Mouse (Mus musculus): ENCODE results near the gene Ptprj. TPM values are rescaled to one million over a fixed set of nuclear protein-coding genes. Genes with fewer than 3 reads are reported as not detected.

Ptprj gene
- polyA plus RNA-seq, 1 experiment from 2014 or later = 4.9 TPM

DNA sequence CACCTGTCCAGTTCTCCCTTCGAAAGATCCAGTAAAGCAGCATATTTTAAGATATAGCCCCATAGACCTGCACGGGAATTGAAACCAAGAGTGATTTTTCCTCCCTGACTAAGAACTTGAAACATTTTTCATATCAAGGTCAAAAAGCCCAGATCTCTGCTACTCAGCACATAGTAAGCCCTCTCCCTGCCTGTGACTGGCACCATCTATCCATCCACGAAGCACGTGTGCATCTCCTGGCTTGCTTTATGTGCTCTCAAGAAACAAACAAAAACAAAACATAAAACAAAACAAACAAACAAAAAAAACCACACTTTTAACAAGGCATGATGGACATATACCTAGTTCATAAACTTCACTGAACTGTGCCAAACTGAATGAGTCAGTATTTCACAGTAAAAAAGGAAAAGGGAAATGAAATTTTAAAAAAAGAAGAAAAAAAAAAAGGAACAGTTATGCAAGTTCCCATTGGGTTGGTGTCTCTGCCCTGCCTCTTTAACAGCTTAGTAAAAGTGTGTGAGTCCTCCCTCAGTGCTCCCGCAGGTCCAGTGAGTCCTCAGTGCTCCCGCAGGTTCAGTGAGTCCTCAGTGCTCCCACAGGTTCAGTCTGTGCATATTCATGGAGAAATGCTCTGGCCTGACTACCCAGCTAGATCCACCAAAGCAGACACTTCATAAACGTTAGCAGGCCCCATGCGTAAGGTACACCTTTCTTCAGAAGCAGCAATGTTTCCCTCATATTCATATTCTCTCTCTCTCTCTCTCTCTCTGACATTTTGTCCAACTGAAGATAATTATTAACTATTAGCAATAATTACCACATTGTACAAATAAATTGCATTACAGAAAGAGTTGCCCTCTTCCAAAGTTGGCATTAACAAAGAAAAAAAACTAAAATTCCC lies 91.5 kb downstream of the Ptprj start:
- Histone ChIP-seq H3K4me2 (no peak overlapping the region), H3K27ac (no peak overlapping the region), H3K27me3 (replicated peaks) (0 out of 2 replicates have a peak, but pooled peaks cover 4% of the 10 kb centered on the region), H3K4me3 (replicated peaks) (no peak overlapping the region), H3K4me1 (peaks cover 16% of the 10 kb centered on the region), H3K36me3 (no peaks in the 10 kb centered on the region), H3K9ac (no peak overlapping the region), H3K9me3 (no peaks in the 10 kb centered on the region)
- 82% methylated on average over 8 of the region's 8 CpGs for WGBS
- no peak for ATAC-seq (ENCODE audit: insufficient read depth, low FRiP score, low read depth)

DNA sequence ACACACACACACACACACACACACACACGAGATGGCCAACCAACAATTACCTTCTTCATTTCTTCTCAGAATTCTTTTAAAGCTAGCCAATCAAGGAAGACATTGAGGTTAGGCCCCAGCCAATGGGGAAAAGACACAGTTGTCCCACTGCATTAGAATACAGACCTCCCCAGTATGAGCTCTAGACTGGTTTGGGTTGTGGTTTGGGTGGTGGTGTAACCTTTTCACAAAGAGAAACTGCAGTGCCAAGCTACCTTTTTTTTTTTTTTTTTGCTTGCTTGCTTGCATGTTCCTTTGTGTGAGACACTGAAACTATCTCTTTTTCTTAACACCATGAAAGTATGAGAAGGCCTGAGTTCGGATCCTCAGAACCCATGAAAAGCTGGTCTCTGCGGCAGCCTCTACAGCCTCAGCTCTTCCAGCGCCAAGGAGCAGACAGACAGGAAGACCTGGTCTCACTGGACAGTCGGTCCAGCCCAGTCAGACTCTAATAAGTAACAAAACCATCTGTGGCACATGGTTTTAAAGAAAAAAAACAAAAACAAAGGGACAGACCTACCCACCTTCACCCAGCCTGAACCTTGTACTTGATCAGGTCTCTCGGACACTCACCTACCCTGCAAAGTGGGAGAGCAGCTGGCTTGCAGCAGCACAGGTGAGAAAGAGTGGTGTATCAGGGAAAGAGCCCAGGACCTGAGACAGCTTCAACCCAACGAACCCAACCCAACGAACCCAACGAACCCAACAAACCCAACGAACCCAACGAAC lies 92.8 kb downstream of the Ptprj start:
- no peak for ATAC-seq (ENCODE audit: insufficient read depth, low FRiP score, low read depth)
- 90% methylated on average over 11 of the region's 11 CpGs for WGBS
- H3K27ac ChIP-seq = no peak overlapping the region

DNA sequence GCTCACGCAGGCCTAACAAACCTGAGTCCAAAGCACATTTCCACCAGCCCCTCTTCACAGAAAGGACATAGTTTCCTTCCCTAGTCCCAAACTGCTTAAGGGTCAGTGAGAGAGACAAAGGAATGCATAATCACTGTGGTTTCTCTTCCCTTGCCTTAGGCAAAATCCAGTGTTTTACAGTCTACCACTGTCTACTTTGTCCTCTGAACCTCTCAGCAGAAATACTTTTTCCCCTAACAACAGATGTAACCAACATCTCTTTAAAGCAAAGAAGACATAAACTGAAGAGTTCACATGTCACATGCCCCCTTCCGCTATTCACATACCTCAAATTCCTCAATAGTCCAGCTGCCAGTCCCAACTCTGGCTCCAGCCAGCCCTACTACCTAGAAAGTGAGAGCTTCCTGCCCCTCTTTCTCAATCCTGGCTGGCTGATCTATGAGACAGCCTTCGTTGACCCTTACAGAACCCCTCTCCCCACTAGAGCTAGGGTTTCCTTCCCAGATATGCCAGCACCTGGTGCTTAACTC lies 94.2 kb downstream of the Ptprj start:
- Histone ChIP-seq H3K9me3 (no peaks in the 10 kb centered on the region), H3K36me3 (no peaks in the 10 kb centered on the region), H3K27me3 (replicated peaks) (no peaks in the 10 kb centered on the region), H3K4me2 (no peak overlapping the region), H3K4me1 (peaks cover 16% of the 10 kb centered on the region), H3K9ac (no peak overlapping the region), H3K27ac (no peak overlapping the region), H3K4me3 (replicated peaks) (no peak overlapping the region)
- WGBS = 59% methylated on average over 3 of the region's 3 CpGs
- ATAC-seq (ENCODE audit: insufficient read depth, low FRiP score, low read depth) = no peak

More for the DNA sequence above, 92.8 kb downstream of the Ptprj start:
- Histone ChIP-seq H3K9me3 (no peaks in the 10 kb centered on the region), H3K4me2 (no peak overlapping the region), H3K4me3 (replicated peaks) (no peak overlapping the region), H3K36me3 (no peaks in the 10 kb centered on the region), H3K4me1 (peaks cover 16% of the 10 kb centered on the region), H3K27me3 (replicated peaks) (0 out of 2 replicates have a peak, but pooled peaks cover under 1% of the 10 kb centered on the region), H3K9ac (no peak overlapping the region)

DNA sequence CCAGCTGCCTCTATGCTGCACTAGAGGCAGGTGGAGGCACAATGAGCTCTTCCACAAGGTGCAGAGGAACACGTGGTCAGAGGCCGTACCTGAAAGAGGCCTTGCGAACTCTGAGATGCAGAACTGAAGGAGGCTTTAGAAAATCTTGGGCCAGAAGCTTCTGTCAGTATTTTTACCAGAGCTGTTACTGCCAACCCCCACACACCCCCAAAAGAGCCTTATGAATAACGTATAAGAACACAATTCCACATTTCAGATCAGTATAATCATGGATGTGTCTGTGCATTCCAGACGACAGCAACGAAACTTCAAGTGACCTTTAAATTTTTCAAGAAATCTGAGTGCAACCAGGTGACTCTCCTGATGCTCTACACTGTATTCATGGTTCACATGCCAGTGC lies 98.9 kb downstream of the Ptprj start:
- H3K9me3 ChIP-seq = no peaks in the 10 kb centered on the region
- H3K27ac ChIP-seq = peak overlapping the region; percentile 60
- no peak for ATAC-seq (ENCODE audit: insufficient read depth, low FRiP score, low read depth)
- no peak overlapping the region for H3K4me3 ChIP-seq (replicated peaks)
- H3K27me3 ChIP-seq (replicated peaks) = no peaks in the 10 kb centered on the region
- H3K9ac ChIP-seq = no peak overlapping the region
- WGBS = 79% methylated on average over 6 of the region's 6 CpGs
- peaks cover 28% of the 10 kb centered on the region for H3K4me1 ChIP-seq
- no peaks in the 10 kb centered on the region for H3K36me3 ChIP-seq
- H3K4me2 ChIP-seq = no peak overlapping the region

- H3K36me3 ChIP-seq = no peaks in the 10 kb centered on the region
- 63% methylated on average over 13 of the region's 13 CpGs for WGBS
- no peak overlapping the region for H3K4me2 ChIP-seq
- H3K4me3 ChIP-seq (replicated peaks) = no peak overlapping the region
- ATAC-seq (ENCODE audit: insufficient read depth, low FRiP score, low read depth) = peak; percentile 56; the same call in 1 of the 2 replicates
- peaks cover 23% of the 10 kb centered on the region for H3K4me1 ChIP-seq
- H3K27ac ChIP-seq = peak overlapping the region; percentile 60
- no peaks in the 10 kb centered on the region for H3K9me3 ChIP-seq
- no peaks in the 10 kb centered on the region for H3K27me3 ChIP-seq (replicated peaks)
- no peak overlapping the region for H3K9ac ChIP-seq
Observed at GRCm38 (mm10) chr2:90480747-90481308, 99.6 kb downstream of the Ptprj start.

- no peak overlapping the region for H3K4me3 ChIP-seq (replicated peaks)
- H3K36me3 ChIP-seq = no peaks in the 10 kb centered on the region
- H3K27ac ChIP-seq = no peak overlapping the region
- no peaks in the 10 kb centered on the region for H3K9me3 ChIP-seq
- H3K9ac ChIP-seq = no peak overlapping the region
- 82% methylated on average over 7 of the region's 7 CpGs for WGBS
- no peak overlapping the region for H3K4me2 ChIP-seq
- no peak for ATAC-seq (ENCODE audit: insufficient read depth, low FRiP score, low read depth)
- H3K27me3 ChIP-seq (replicated peaks) = no peaks in the 10 kb centered on the region
- peaks cover 23% of the 10 kb centered on the region for H3K4me1 ChIP-seq
Observed at GRCm38 (mm10) chr2:90478531-90478930, 101.9 kb downstream of the Ptprj start.

DNA sequence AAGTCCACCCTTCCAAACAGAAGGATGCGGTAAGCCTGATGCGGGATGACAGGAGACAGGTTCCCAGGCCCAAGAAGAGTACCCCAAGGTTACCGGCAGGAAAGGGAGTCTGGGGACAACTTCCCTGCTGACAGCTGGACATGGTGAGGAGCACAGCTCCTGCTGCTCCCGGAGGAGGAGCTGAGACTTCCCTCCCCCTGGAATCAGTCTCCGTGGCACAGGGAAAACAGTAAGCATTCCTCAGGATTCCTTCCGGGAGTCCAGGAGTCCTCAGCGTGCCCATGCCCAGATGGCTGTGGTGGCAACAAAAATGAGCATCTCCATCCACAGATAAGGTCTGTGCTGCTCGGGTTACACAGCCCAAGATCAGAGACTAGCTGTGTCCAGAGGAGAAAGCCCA lies 102.8 kb downstream of the Ptprj start:
- no peaks in the 10 kb centered on the region for H3K36me3 ChIP-seq
- 43% methylated on average over 8 of the region's 8 CpGs for WGBS
- H3K27ac ChIP-seq = no peak overlapping the region
- no peaks in the 10 kb centered on the region for H3K27me3 ChIP-seq (replicated peaks)
- ATAC-seq (ENCODE audit: insufficient read depth, low FRiP score, low read depth) = no peak
- H3K9ac ChIP-seq = no peak overlapping the region
- H3K4me3 ChIP-seq (replicated peaks) = no peak overlapping the region
- H3K4me1 ChIP-seq = peaks cover 23% of the 10 kb centered on the region
- H3K4me2 ChIP-seq = no peak overlapping the region
- H3K9me3 ChIP-seq = no peaks in the 10 kb centered on the region

- ATAC-seq (ENCODE audit: insufficient read depth, low FRiP score, low read depth) = no peak
- 66% methylated on average over 4 of the region's 5 CpGs for WGBS
- Histone ChIP-seq H3K4me2 (no peak overlapping the region), H3K36me3 (no peaks in the 10 kb centered on the region), H3K9me3 (no peaks in the 10 kb centered on the region), H3K27me3 (replicated peaks) (no peaks in the 10 kb centered on the region), H3K9ac (no peak overlapping the region), H3K4me1 (peaks cover 23% of the 10 kb centered on the region), H3K27ac (no peak overlapping the region), H3K4me3 (replicated peaks) (no peak overlapping the region)
Observed at GRCm38 (mm10) chr2:90476792-90477191, 103.7 kb downstream of the Ptprj start.

DNA sequence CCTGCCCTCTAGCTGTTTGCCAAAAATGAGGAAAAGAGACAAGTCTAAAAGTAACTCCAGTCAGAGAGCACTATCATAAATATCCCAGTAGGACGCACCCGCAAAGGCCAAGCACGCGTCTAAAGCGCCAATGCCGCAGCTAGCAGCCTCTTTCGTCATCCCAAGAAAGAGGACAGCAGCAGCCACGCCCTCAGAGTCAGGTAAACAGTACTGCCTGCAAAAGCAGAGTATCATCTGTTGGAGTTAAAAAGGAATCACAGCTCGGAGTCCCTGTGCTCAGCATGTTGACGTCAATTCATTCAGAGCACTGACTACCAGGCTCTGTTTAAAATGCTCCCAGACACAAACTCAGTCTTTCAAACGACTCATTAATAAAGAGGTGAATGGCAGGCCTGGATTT lies 104.1 kb downstream of the Ptprj start:
- Histone ChIP-seq H3K9ac (no peak overlapping the region), H3K4me2 (no peak overlapping the region), H3K4me1 (peaks cover 23% of the 10 kb centered on the region), H3K4me3 (replicated peaks) (no peak overlapping the region), H3K36me3 (no peaks in the 10 kb centered on the region), H3K27ac (no peak overlapping the region), H3K9me3 (no peaks in the 10 kb centered on the region), H3K27me3 (replicated peaks) (no peaks in the 10 kb centered on the region)
- no peak for ATAC-seq (ENCODE audit: insufficient read depth, low FRiP score, low read depth)
- WGBS = 77% methylated on average over 11 of the region's 11 CpGs

DNA sequence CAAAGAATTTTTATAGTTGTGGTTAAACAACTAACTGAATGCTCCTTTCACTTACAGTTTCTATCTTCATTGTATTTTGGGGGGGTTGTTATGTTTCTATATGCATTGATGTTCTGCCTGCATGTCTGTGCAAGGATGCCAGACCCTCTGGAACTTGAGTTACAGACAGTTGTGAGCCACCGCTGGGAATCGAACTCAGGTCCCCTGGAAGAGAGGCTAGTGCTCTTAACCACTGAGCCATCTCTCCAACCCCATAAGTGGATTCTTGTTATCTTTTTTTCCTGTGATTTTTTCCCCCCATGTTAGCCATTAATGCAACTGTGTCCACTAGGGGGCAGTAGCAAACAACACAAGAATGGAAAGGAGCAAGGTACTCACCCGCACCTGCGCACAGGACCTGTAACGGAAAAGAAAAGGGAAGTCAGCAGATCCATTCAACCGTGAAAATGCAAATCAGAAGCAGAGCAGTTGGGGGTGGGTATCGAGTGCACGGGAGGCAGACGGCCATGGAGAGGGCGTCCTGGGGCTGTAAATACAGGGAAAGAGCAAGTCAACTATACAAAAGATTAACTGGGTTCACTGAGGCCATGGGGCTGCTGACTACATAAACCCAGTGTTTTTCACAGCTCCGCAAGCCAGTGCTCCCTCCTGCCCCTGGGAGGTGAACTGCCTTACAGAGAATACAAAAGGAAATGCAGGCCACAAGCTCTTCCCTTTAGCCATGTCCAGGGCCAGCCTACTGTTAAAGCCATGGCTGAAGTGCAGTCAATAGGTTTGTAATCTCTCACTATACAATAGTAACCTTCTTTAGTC lies 105.6 kb downstream of the Ptprj start:
- Histone ChIP-seq H3K27ac (no peak overlapping the region), H3K36me3 (no peaks in the 10 kb centered on the region), H3K4me3 (replicated peaks) (peak overlapping the region; percentile 25), H3K27me3 (replicated peaks) (no peaks in the 10 kb centered on the region), H3K4me1 (peaks cover 21% of the 10 kb centered on the region), H3K4me2 (peak overlapping the region; percentile 56), H3K9me3 (no peaks in the 10 kb centered on the region), H3K9ac (no peak overlapping the region)
- 4% methylated on average over 11 of the region's 11 CpGs for WGBS
- peak; percentile 81; the same call in 1 of the 2 replicates for ATAC-seq (ENCODE audit: insufficient read depth, low FRiP score, low read depth)

DNA sequence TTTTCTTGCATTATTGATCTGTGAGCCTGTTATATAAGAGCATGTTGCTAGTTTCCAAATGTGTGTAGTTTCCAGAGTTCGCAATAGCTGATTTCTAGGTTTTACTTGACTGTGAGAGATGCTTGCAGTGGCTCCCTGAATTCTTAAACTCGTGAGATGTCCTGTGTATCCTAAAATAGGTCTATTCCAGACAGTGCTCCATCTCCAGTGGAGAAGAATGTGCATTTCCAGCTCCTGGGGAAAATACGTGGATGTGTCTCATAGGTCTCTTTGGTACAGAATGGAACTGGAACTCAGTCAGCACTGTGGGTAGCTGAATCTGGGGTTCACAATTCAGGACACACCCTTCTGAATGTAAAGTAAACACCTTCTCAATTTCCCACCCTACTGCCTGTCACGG lies 107.7 kb downstream of the Ptprj start:
- Histone ChIP-seq H3K36me3 (no peaks in the 10 kb centered on the region), H3K4me3 (replicated peaks) (no peak overlapping the region), H3K9ac (no peak overlapping the region), H3K4me2 (no peak overlapping the region), H3K4me1 (peaks cover 7% of the 10 kb centered on the region; the same call in 1 of the 2 replicates), H3K9me3 (no peaks in the 10 kb centered on the region), H3K27me3 (replicated peaks) (no peaks in the 10 kb centered on the region), H3K27ac (no peak overlapping the region)
- no peak for ATAC-seq (ENCODE audit: insufficient read depth, low FRiP score, low read depth)
- 75% methylated on average over 4 of the region's 4 CpGs for WGBS

All from stomach, embryonic 15.5 days (tissue).